Mouse (Mus musculus): ENCODE data around the gene Mast1. TPM values are rescaled to one million over a fixed set of nuclear protein-coding genes. Genes with fewer than 3 reads are reported as not detected.

The Mast1 gene
- polyA plus RNA-seq, 1 experiment from 2014 or later = 44.9 TPM

- ATAC-seq (ENCODE audit: low FRiP score, low read depth) = no peak
- Histone ChIP-seq H3K9me3 (no peaks in the 10 kb centered on the region), H3K9ac (peak overlapping the region; percentile 51; the same call in 1 of the 2 replicates), H3K36me3 (peaks cover 18% of the 10 kb centered on the region), H3K4me2 (replicated peaks) (peak overlapping the region; percentile 84), H3K4me3 (peak overlapping the region; percentile 34; the same call in 1 of the 2 replicates), H3K27me3 (replicated peaks) (peaks cover 8% of the 10 kb centered on the region), H3K4me1 (peaks cover 11% of the 10 kb centered on the region), H3K27ac (no peak overlapping the region)
- WGBS = 69% methylated on average over 4 of the region's 4 CpGs
Observed at GRCm38 (mm10) chr8:84873016-84873415, 64.1 kb downstream of the Mast1 start.

DNA sequence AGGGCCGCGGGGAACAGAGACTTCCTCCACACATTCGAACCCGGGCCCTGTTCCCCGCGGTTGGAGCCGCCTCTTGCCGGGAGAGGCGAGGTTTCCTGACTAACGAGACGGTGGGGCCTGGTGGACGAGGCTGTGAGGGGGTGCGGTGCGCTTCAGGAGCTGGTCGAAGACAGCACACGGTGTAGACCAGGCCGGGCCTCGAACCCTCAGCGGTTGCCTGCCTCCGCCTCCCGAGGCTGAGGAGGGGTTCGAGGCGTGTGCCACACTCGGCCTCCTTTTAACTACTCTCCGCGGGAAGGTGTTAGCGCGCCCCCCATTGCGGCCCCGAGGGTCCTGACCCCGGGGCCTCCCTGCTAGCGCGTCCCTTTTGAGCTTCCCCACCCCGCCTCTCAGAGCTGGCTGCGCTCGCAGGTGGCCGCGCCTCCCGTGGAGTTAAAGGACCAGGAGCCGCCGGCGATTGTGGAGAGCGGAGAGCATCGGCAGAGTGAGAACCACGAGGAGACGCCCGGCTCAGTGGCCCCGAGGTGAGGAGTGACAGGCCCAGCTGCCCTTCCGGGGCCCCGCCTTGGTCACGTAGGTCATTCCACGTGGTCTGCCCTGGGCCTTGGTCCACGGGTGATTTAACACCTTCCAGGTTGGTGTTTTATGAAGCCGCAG lies 64.7 kb downstream of the Mast1 start:
- Histone ChIP-seq H3K9ac (peak overlapping the region; percentile 51; the same call in 1 of the 2 replicates), H3K9me3 (no peaks in the 10 kb centered on the region), H3K4me3 (peak overlapping the region; percentile 34), H3K4me1 (peaks cover 11% of the 10 kb centered on the region), H3K36me3 (peaks cover 24% of the 10 kb centered on the region), H3K27ac (no peak overlapping the region), H3K27me3 (replicated peaks) (peaks cover 8% of the 10 kb centered on the region), H3K4me2 (replicated peaks) (peak overlapping the region; percentile 84)
- WGBS = 4% methylated on average over 54 of the region's 54 CpGs
- ATAC-seq (ENCODE audit: low FRiP score, low read depth) = peak; percentile 56; the same call in 1 of the 2 replicates

DNA sequence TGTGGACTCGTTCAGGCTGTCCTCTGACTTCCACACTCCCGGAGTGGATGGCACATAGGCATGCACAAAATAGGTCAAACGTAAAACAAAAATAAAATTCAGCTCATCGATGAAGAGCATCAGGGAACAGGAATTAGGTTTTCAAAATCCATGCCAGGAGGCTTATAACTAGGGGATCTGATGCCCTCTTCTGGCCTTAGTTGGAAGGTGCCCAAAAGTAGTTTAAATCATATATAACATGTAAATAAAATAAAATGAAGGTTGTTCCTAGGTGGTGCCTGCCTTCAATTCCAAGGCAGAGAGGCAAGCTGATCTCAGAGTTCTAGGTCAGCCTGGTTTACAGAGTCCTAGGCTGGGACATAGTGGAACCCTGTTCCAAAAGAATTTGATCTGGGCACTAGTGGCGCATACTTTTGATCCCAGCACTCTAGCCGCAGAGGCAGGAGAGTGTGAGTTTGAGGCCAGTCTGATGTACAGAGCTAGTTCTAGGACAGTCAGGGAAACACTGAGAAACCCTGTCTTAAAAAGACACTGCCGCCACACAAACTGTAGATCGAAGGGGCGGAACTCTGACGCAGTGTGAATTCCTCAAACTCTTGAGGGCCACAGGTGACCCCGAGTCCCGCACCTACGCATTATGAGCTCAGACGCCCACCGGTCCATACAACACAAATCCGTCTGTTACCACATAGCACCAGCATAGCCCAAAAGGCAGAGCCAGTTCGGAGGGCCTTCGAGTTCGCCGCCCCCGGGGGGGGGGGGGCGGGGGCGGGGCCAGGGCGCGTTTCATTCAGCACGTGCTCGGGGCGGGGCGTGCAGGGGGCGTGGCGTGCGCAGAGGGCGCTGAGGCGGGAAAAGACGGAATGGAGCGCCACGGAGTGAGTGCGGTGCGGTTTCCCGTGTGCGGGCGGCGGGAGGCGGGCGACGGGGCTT lies 65.5 kb downstream of the Mast1 start, which contains the start of gene Syce2:
Gene Syce2 (plus strand): TSS at position 736 of the 933 bp plus-strand sequence.
- H3K4me3 ChIP-seq = peak within 1 kb of the TSS; percentile 34
- 16% methylated on average over 45 of the region's 46 CpGs for WGBS
- H3K9ac ChIP-seq = peak within 1 kb of the TSS; percentile 51; the same call in 1 of the 2 replicates
- peak; percentile 68 for ATAC-seq (ENCODE audit: low FRiP score, low read depth)
- H3K9me3 ChIP-seq = no peaks in the 10 kb centered on the region
- H3K27me3 ChIP-seq (replicated peaks) = peaks cover 8% of the 10 kb centered on the region
- H3K27ac ChIP-seq = no peak within 1 kb of the TSS
- H3K36me3 ChIP-seq = peaks cover 32% of the 10 kb centered on the region
- H3K4me2 ChIP-seq (replicated peaks) = peak within 1 kb of the TSS; percentile 84
- H3K4me1 ChIP-seq = peaks cover 11% of the 10 kb centered on the region

Small RNA genes lying within 50 kb of the gene (microRNA-seq; reads per million reads assigned to microRNA genes)
- gene Gm24197 (not detected), gene Mir7069 (4.6 reads per million, percentile 13 among the genes with 10 or more reads in this experiment)

Other genes with a start within 250 kb of the Mast1 start
- gene Nacc1, start 249.5 kb downstream of the Mast1 start, polyA plus RNA-seq (2016; fragmentation: Nextera tagmentation; extraction: Ambion mirVana) = 17.2 and 19.2 TPM in 2 replicates
- gene Lyl1, start 235.9 kb downstream of the Mast1 start, polyA plus RNA-seq (2016; fragmentation: Nextera tagmentation; extraction: Ambion mirVana) = 4.4 and 4.5 TPM in 2 replicates
- 2.5 and 2.6 TPM in 2 replicates for gene G430095P16Rik, start 214.4 kb downstream of the Mast1 start, polyA plus RNA-seq (2016; fragmentation: Nextera tagmentation; extraction: Ambion mirVana)
- gene Nfix, start 137.0 kb downstream of the Mast1 start, polyA plus RNA-seq (2016; fragmentation: Nextera tagmentation; extraction: Ambion mirVana) = 8.4 and 11.2 TPM in 2 replicates
- 6.5 and 8.3 TPM in 2 replicates for gene Dand5, start 114.5 kb downstream of the Mast1 start, polyA plus RNA-seq (2016; fragmentation: Nextera tagmentation; extraction: Ambion mirVana)
- 39.7 and 40.1 TPM in 2 replicates for gene Gadd45gip1, start 105.8 kb downstream of the Mast1 start, polyA plus RNA-seq (2016; fragmentation: Nextera tagmentation; extraction: Ambion mirVana)
- 89.7 and 94.8 TPM in 2 replicates for gene Rad23a, start 96.7 kb downstream of the Mast1 start, polyA plus RNA-seq (2016; fragmentation: Nextera tagmentation; extraction: Ambion mirVana)
- gene Calr, start 90.4 kb downstream of the Mast1 start, polyA plus RNA-seq (2016; fragmentation: Nextera tagmentation; extraction: Ambion mirVana) = 753 and 769 TPM in 2 replicates
- 108 and 110 TPM in 2 replicates for gene Farsa, start 80.4 kb downstream of the Mast1 start, polyA plus RNA-seq (2016; fragmentation: Nextera tagmentation; extraction: Ambion mirVana)
- gene Syce2, start 65.2 kb downstream of the Mast1 start, polyA plus RNA-seq (2016; fragmentation: Nextera tagmentation; extraction: Ambion mirVana) = 34.2 and 34.9 TPM in 2 replicates
- gene Gcdh, start 43.4 kb downstream of the Mast1 start, polyA plus RNA-seq (2016; fragmentation: Nextera tagmentation; extraction: Ambion mirVana) = 32.1 and 37.0 TPM in 2 replicates
- gene Klf1, start 35.4 kb downstream of the Mast1 start, polyA plus RNA-seq (2016; fragmentation: Nextera tagmentation; extraction: Ambion mirVana) = 3.4 and 4.0 TPM in 2 replicates
- 5.2 and 6.5 TPM in 2 replicates for gene Dnase2a, start 28.8 kb downstream of the Mast1 start, polyA plus RNA-seq (2016; fragmentation: Nextera tagmentation; extraction: Ambion mirVana)
- 0.93 and 1.1 TPM in 2 replicates for gene Rtbdn, start 9.6 kb upstream of the Mast1 start, polyA plus RNA-seq (2016; fragmentation: Nextera tagmentation; extraction: Ambion mirVana)
- not detected in 2 replicates for gene Gm49661, start 32.1 kb upstream of the Mast1 start, polyA plus RNA-seq (2016; fragmentation: Nextera tagmentation; extraction: Ambion mirVana)
- gene Prdx2, start 32.2 kb upstream of the Mast1 start, polyA plus RNA-seq (2016; fragmentation: Nextera tagmentation; extraction: Ambion mirVana) = 1,247 and 1,331 TPM in 2 replicates
- 78.4 and 85.2 TPM in 2 replicates for gene Rnaseh2a, start 32.4 kb upstream of the Mast1 start, polyA plus RNA-seq (2016; fragmentation: Nextera tagmentation; extraction: Ambion mirVana)
- 9.9 TPM in 2 replicates for gene Junb, start 41.4 kb upstream of the Mast1 start, polyA plus RNA-seq (2016; fragmentation: Nextera tagmentation; extraction: Ambion mirVana)
- 17.6 and 18.2 TPM in 2 replicates for gene Hook2, start 53.2 kb upstream of the Mast1 start, polyA plus RNA-seq (2016; fragmentation: Nextera tagmentation; extraction: Ambion mirVana)
- not detected in 2 replicates for gene Best2, start 77.2 kb upstream of the Mast1 start, polyA plus RNA-seq (2016; fragmentation: Nextera tagmentation; extraction: Ambion mirVana)
- gene Asna1, start 87.9 kb upstream of the Mast1 start, polyA plus RNA-seq (2016; fragmentation: Nextera tagmentation; extraction: Ambion mirVana) = 144 and 150 TPM in 2 replicates
- gene Trir, start 89.5 kb upstream of the Mast1 start, polyA plus RNA-seq (2016; fragmentation: Nextera tagmentation; extraction: Ambion mirVana) = 180 and 189 TPM in 2 replicates
- 39.2 and 40.4 TPM in 2 replicates for gene Tnpo2, start 99.6 kb upstream of the Mast1 start, polyA plus RNA-seq (2016; fragmentation: Nextera tagmentation; extraction: Ambion mirVana)
- 38.1 and 40.5 TPM in 2 replicates for gene Fbxw9, start 122.7 kb upstream of the Mast1 start, polyA plus RNA-seq (2016; fragmentation: Nextera tagmentation; extraction: Ambion mirVana)
- gene Gm5741, start 130.6 kb upstream of the Mast1 start, polyA plus RNA-seq (2016; fragmentation: Nextera tagmentation; extraction: Ambion mirVana) = not detected in 2 replicates
- 76.3 and 87.4 TPM in 2 replicates for gene Dhps, start 134.4 kb upstream of the Mast1 start, polyA plus RNA-seq (2016; fragmentation: Nextera tagmentation; extraction: Ambion mirVana)
- gene Wdr83os, start 143.4 kb upstream of the Mast1 start, polyA plus RNA-seq (2016; fragmentation: Nextera tagmentation; extraction: Ambion mirVana) = 104 and 111 TPM in 2 replicates
- 54.6 and 57.9 TPM in 2 replicates for gene Wdr83, start 143.9 kb upstream of the Mast1 start, polyA plus RNA-seq (2016; fragmentation: Nextera tagmentation; extraction: Ambion mirVana)
- gene Man2b1, start 145.9 kb upstream of the Mast1 start, polyA plus RNA-seq (2016; fragmentation: Nextera tagmentation; extraction: Ambion mirVana) = 18.0 and 18.7 TPM in 2 replicates
- gene Zfp791, start 185.7 kb upstream of the Mast1 start, polyA plus RNA-seq (2016; fragmentation: Nextera tagmentation; extraction: Ambion mirVana) = 1.4 TPM in 2 replicates
- gene Cks1brt, start 214.6 kb upstream of the Mast1 start, polyA plus RNA-seq (2016; fragmentation: Nextera tagmentation; extraction: Ambion mirVana) = not detected in 2 replicates